Comparison of ENCODE assay signal across 25 mouse cellular contexts in genomic region chr2:119023154-119023660, GRCm38 (mm10). TPM values are rescaled to one million over a fixed set of nuclear protein-coding genes. Genes with fewer than 3 reads are reported as not detected.
DNase-seq lines count a peak whose midpoint lies in the region; ATAC-seq and TF ChIP-seq lines count a peak whose summit lies in the region.
"Had no signal": no experiment of that assay in that cellular context is flagged by ENCODE, and none has a peak within 500 bp of the region (broad histone marks: within the 10 kb centered on the region; RNA-seq: fewer than 3 reads in every experiment).

No protein-coding gene starts in this region.

- peaks cover 10% of the 10 kb centered on the region; the same call in 1 of the 2 replicates for H3K36me3 ChIP-seq in midbrain, embryonic 11.5 days (ENCODE audit: control insufficient read depth, insufficient read depth, low read length)
- H3K36me3 ChIP-seq in midbrain, embryonic 10.5 days = peaks cover 75% of the 10 kb centered on the region
- H3K36me3 ChIP-seq in myocyte (ENCODE audit: control insufficient read depth, insufficient read depth) = peaks cover 11% of the 10 kb centered on the region
- H3K36me3 ChIP-seq in midbrain, embryonic 15.5 days (replicated peaks) = peaks cover 20% of the 10 kb centered on the region

- no peak overlapping the region for H3ac ChIP-seq in myocyte (ENCODE audit: control insufficient read depth, insufficient read length)

- no peaks in the 10 kb centered on the region for H3K27me3 ChIP-seq in midbrain, embryonic 11.5 days (ENCODE audit: control insufficient read depth, insufficient read depth, low read length)
- no peaks in the 10 kb centered on the region for H3K27me3 ChIP-seq in midbrain, embryonic 10.5 days (ENCODE audit: low read depth, poor library complexity, severe bottlenecking)
- no peaks in the 10 kb centered on the region for H3K27me3 ChIP-seq in myocyte (ENCODE audit: control insufficient read depth, insufficient read depth, insufficient read length)
- no peaks in the 10 kb centered on the region for H3K27me3 ChIP-seq in midbrain, embryonic 15.5 days (replicated peaks)
- H3K27me3 ChIP-seq: CH12.LX; embryonic facial prominence, embryonic 12.5 days; forebrain, embryonic 12.5 days had no signal

- no peak overlapping the region for H3K4me2 ChIP-seq in midbrain, embryonic 11.5 days
- no peak overlapping the region for H3K4me2 ChIP-seq in myocyte (ENCODE audit: low read depth)
- no peak overlapping the region for H3K4me2 ChIP-seq in midbrain, embryonic 15.5 days
- H3K4me2 ChIP-seq: embryonic facial prominence, embryonic 12.5 days; forebrain, embryonic 12.5 days had no signal

- H3K4me3 ChIP-seq in midbrain, embryonic 11.5 days (ENCODE audit: low read depth, low read length) = no peak overlapping the region
- no peak overlapping the region for H3K4me3 ChIP-seq in midbrain, embryonic 10.5 days
- no peak overlapping the region for H3K4me3 ChIP-seq in myocyte
- no peak overlapping the region for H3K4me3 ChIP-seq in midbrain, embryonic 15.5 days
- H3K4me3 ChIP-seq: embryonic facial prominence, embryonic 10.5 days; embryonic facial prominence, embryonic 12.5 days; erythroblast, embryonic 14.5 days; forebrain, embryonic 10.5 days; forebrain, embryonic 12.5 days had no signal

- WGBS in midbrain, embryonic 11.5 days = 93% methylated on average over 6 of the region's 6 CpGs
- WGBS in midbrain, embryonic 10.5 days = 93% methylated on average over 6 of the region's 6 CpGs
- WGBS in midbrain, embryonic 15.5 days = 92% methylated on average over 6 of the region's 6 CpGs

- TF ChIP-seq POLR2A in myocyte (IDR thresholded peaks at IDR 0.05; ENCODE audit: insufficient read length, low read depth) = no peak

- ATAC-seq in midbrain, embryonic 11.5 days (ENCODE audit: low FRiP score) = no peak
- ATAC-seq in inflammation-experienced regulatory T-cells, adult 6 months = no peak
- ATAC-seq in midbrain, embryonic 15.5 days (replicated peaks) = no peak
- no peak for ATAC-seq in erythroblast, adult 5-6 weeks (replicated peaks; ENCODE audit: low FRiP score, poor library complexity, severe bottlenecking)
- ATAC-seq: CD4-positive, CD25-positive, alpha-beta regulatory T cell, adult 4 months; forebrain, embryonic 14.5 days; forebrain, embryonic 16.5 days had no signal

- H3K27ac ChIP-seq in midbrain, embryonic 11.5 days (ENCODE audit: low read depth, low read length) = no peak overlapping the region
- H3K27ac ChIP-seq in midbrain, embryonic 10.5 days (replicated peaks) = no peak overlapping the region
- H3K27ac ChIP-seq in midbrain, embryonic 15.5 days = no peak overlapping the region
- H3K27ac ChIP-seq: embryonic facial prominence, embryonic 10.5 days; embryonic facial prominence, embryonic 12.5 days; forebrain, embryonic 10.5 days; forebrain, embryonic 12.5 days had no signal

- peak; percentile 4 for DNase-seq in midbrain, embryonic 11.5 days (ENCODE audit: low spot score, missing footprints)
- DNase-seq in midbrain, embryonic 10.5 days (ENCODE audit: low spot score) = no peak
- DNase-seq in 416B (ENCODE audit: low read depth) (peak; percentile 65), NIH3T3 (ENCODE audit: low read depth) (peak; percentile 24)
- DNase-seq: adrenal gland, adult 2 months; adrenal gland, postnatal 10 days; adrenal gland, postnatal 25 days; cerebellum, adult 11-12 months; cerebellum, adult 2 months; cerebellum, adult 9-10 months; cerebellum, postnatal 10 days; cerebellum, postnatal 25 days had no signal

- H3K4me1 ChIP-seq in midbrain, embryonic 11.5 days (ENCODE audit: control insufficient read depth, insufficient read depth, low read length) = 0 out of 2 replicates have a peak, but pooled peaks cover 3% of the 10 kb centered on the region
- H3K4me1 ChIP-seq in midbrain, embryonic 10.5 days = peaks cover 15% of the 10 kb centered on the region
- peaks cover 18% of the 10 kb centered on the region for H3K4me1 ChIP-seq in midbrain, embryonic 15.5 days

- H3K79me2 ChIP-seq in myocyte (ENCODE audit: control insufficient read depth, insufficient read depth) = no peaks in the 10 kb centered on the region

- H3K9me3 ChIP-seq in midbrain, embryonic 11.5 days (ENCODE audit: control insufficient read depth, low read length) = no peaks in the 10 kb centered on the region
- no peaks in the 10 kb centered on the region for H3K9me3 ChIP-seq in midbrain, embryonic 10.5 days (replicated peaks)
- no peaks in the 10 kb centered on the region for H3K9me3 ChIP-seq in midbrain, embryonic 15.5 days
- H3K9me3 ChIP-seq: embryonic facial prominence, embryonic 10.5 days; embryonic facial prominence, embryonic 12.5 days; forebrain, embryonic 10.5 days; forebrain, embryonic 12.5 days had no signal

- H3K9ac ChIP-seq in midbrain, embryonic 11.5 days (ENCODE audit: low read length) = no peak overlapping the region
- no peak overlapping the region for H3K9ac ChIP-seq in midbrain, embryonic 15.5 days
- H3K9ac ChIP-seq: embryonic facial prominence, embryonic 12.5 days; forebrain, embryonic 12.5 days had no signal

TF ChIP-seq in myocyte, 11 proteins besides CTCF, POLR2A, EP300 and RAD21:
- TF ChIP-seq MYOG (IDR thresholded peaks at IDR 0.05; ENCODE audit: control insufficient read depth in 1 of 3, insufficient read depth in 1 of 3, insufficient read length in 2 of 3, low read depth in 2 of 3) = peak in 2 of 3 experiments; percentile 25 to 48
- no peak for TF ChIP-seq REST (IDR thresholded peaks at IDR 0.05; ENCODE audit: insufficient read depth, insufficient read length)
- TF ChIP-seq MAX (IDR thresholded peaks at IDR 0.05; ENCODE audit: low read depth) = no peak
- TF ChIP-seq MYOD1 (IDR thresholded peaks at IDR 0.05; ENCODE audit: control insufficient read depth in 1 of 3, insufficient read length in 2 of 3, low read depth in 2 of 3) = peak in 1 of 3 experiments; percentile 43

RNA-seq across cellular contexts. Expression of gene Ccdc32, which starts 6.0 kb away (rescaled TPM):
- polyA plus RNA-seq in midbrain, embryonic 11.5 days (2014; fragmentation: Nextera tagmentation; extraction: Ambion mirVana) = 25.0 and 25.6 TPM in 2 replicates
- polyA plus RNA-seq in midbrain, embryonic 10.5 days (2016; fragmentation: Nextera tagmentation; extraction: Ambion mirVana) = 21.9 and 22.4 TPM in 2 replicates
- 10.3 TPM for polyA plus RNA-seq in myocyte (2012; fragmentation: generic; extraction: Trizol)
- polyA plus RNA-seq in inflammation-experienced regulatory T-cells, adult 6 months (2017; shearing (Covaris generic)) = 10 to 100 TPM; 21.9 to 23.2 (median 22.8) TPM
- polyA plus RNA-seq in midbrain, embryonic 15.5 days (2015; fragmentation: Nextera tagmentation; extraction: Ambion mirVana) = 37.1 and 38.5 TPM in 2 replicates
- total RNA-seq in erythroblast, adult 5-6 weeks (2015; ENCODE audit: low replicate concordance) = 1.9 and 8.8 TPM in 2 replicates
- total RNA-seq in erythroblast, adult 5-6 weeks (2017; ENCODE audit: low replicate concordance) = 4.9 and 7.5 TPM in 2 replicates

RNA-seq across cellular contexts. Expression of gene Rpusd2, which starts 11.4 kb away (rescaled TPM):
- polyA plus RNA-seq in midbrain, embryonic 11.5 days (2014; fragmentation: Nextera tagmentation; extraction: Ambion mirVana) = 7.4 and 7.9 TPM in 2 replicates
- 7.0 and 7.9 TPM in 2 replicates for polyA plus RNA-seq in midbrain, embryonic 10.5 days (2016; fragmentation: Nextera tagmentation; extraction: Ambion mirVana)
- 3.8 TPM for polyA plus RNA-seq in myocyte (2012; fragmentation: generic; extraction: Trizol)
- polyA plus RNA-seq in inflammation-experienced regulatory T-cells, adult 6 months (2017; shearing (Covaris generic)) = 1 to 10 TPM; 1.6 to 2.2 (median 2.0) TPM
- polyA plus RNA-seq in midbrain, embryonic 15.5 days (2015; fragmentation: Nextera tagmentation; extraction: Ambion mirVana) = 4.6 and 4.9 TPM in 2 replicates
- total RNA-seq in erythroblast, adult 5-6 weeks (2015; ENCODE audit: low replicate concordance) = 2.9 and 4.0 TPM in 2 replicates
- 2.3 and 2.5 TPM in 2 replicates for total RNA-seq in erythroblast, adult 5-6 weeks (2017; ENCODE audit: low replicate concordance)

RNA-seq across cellular contexts. Expression of gene Knl1, which starts 23.7 kb away (rescaled TPM):
- 45.5 and 46.4 TPM in 2 replicates for polyA plus RNA-seq in midbrain, embryonic 11.5 days (2014; fragmentation: Nextera tagmentation; extraction: Ambion mirVana)
- polyA plus RNA-seq in midbrain, embryonic 10.5 days (2016; fragmentation: Nextera tagmentation; extraction: Ambion mirVana) = 63.9 and 68.4 TPM in 2 replicates
- polyA plus RNA-seq in myocyte (2012; fragmentation: generic; extraction: Trizol) = 1.4 TPM
- 10 to 100 TPM in 1 of 3 experiments, 1 to 10 TPM in 2; 4.6 to 49.6 (median 6.9) TPM for polyA plus RNA-seq in inflammation-experienced regulatory T-cells, adult 6 months (2017; shearing (Covaris generic))
- polyA plus RNA-seq in midbrain, embryonic 15.5 days (2015; fragmentation: Nextera tagmentation; extraction: Ambion mirVana) = 5.9 and 7.2 TPM in 2 replicates
- total RNA-seq in erythroblast, adult 5-6 weeks (2015; ENCODE audit: low replicate concordance) = 25.9 and 29.8 TPM in 2 replicates
- total RNA-seq in erythroblast, adult 5-6 weeks (2017; ENCODE audit: low replicate concordance) = 47.8 and 56.3 TPM in 2 replicates
